Mouse (Mus musculus) testis, adult 2 months (tissue): ENCODE measurements around the gene Lhx5.

Experiments used
- CTCF ChIP-seq: fragments of 200-500 bp; IDR thresholded peaks from 2 replicates; pipeline ENCODE4 v1.5.1; 2012; ENCODE audit warnings: low read depth, mild to moderate bottlenecking, inconsistent platforms, low read length, moderate library complexity; ENCODE audit not compliant: control insufficient read depth, insufficient read depth, insufficient replicate concordance
- POLR2A ChIP-seq: fragments of 200-500 bp; IDR thresholded peaks from 2 replicates; pipeline ENCODE4 v1.6.1; 2012; ENCODE audit warnings: low read depth, mild to moderate bottlenecking, inconsistent platforms, low read length, moderate library complexity; ENCODE audit not compliant: control insufficient read depth

DNA sequence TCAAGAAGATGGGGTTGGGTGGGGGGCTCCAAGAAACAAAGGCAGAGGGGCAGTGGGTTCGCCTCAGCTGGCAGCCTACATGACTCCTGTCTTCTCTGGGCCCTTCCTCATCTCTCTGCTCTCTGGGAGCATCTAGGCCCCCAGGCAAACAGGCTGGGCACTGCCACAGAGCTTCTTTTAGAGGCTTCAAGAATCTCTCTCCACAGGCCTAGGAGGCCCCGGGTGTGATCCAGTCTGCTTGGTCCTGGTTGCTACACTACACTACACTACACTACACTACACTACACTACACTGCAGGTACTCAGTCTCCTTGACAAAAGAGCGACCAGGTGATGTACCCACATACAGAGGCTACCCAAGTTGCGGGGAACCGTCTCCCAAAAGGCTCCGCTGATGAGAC, 1.8 kb upstream of the Lhx5 start:
- TF ChIP-seq POLR2A (no peak), CTCF (no peak)
